Mouse (Mus musculus): Measurements from ENCODE around the gene Tulp2.
A peak's percentile ranks its signal among the peaks of the same experiment; 100 is the strongest.
"Not testable (repeated sequence)": the region's sequence is repeated elsewhere in the genome, so short reads cannot be mapped to it uniquely, and the experiment has no call there.

Tulp2 gene

GRCm38 (mm10) chr7:45523678-45524170, 42.0 kb downstream of the Tulp2 start:
- DNase-seq = no peak

- DNase-seq = peak in 1 of 2 experiments; percentile 44
Observed at GRCm38 (mm10) chr7:45524841-45525621, 43.4 kb downstream of the Tulp2 start.

GRCm38 (mm10) chr7:45525809-45526473, 44.3 kb downstream of the Tulp2 start, which contains the start of the genes Ppp1r15a and Plekha4:
Gene Ppp1r15a (minus strand): TSS chr7:45526268.
Gene Plekha4 (plus strand): TSS chr7:45526330.
- DNase-seq = peak; percentile 94 to 97

- DNase-seq = peak; percentile 50 to 68
Observed at GRCm38 (mm10) chr7:45526474-45527120, 44.9 kb downstream of the Tulp2 start.

GRCm38 (mm10) chr7:45527169-45527568, 45.5 kb downstream of the Tulp2 start:
- DNase-seq = not testable (repeated sequence)

- DNase-seq = no peak
Observed at GRCm38 (mm10) chr7:45529461-45529860, 47.8 kb downstream of the Tulp2 start.

GRCm38 (mm10) chr7:45530643-45531042, 49.0 kb downstream of the Tulp2 start:
- no peak for DNase-seq

- DNase-seq = no peak
Observed at GRCm38 (mm10) chr7:45535676-45536075, 54.0 kb downstream of the Tulp2 start.

GRCm38 (mm10) chr7:45537602-45538001, 55.9 kb downstream of the Tulp2 start:
- no peak for DNase-seq

- peak; percentile 73 to 79 for DNase-seq
Observed at GRCm38 (mm10) chr7:45538163-45539041, 56.7 kb downstream of the Tulp2 start.

- no peak for DNase-seq
Observed at GRCm38 (mm10) chr7:45539095-45539494, 57.4 kb downstream of the Tulp2 start.

GRCm38 (mm10) chr7:45540213-45540612, 58.5 kb downstream of the Tulp2 start:
- no peak for DNase-seq

- DNase-seq = no peak
Observed at GRCm38 (mm10) chr7:45544525-45544924, 62.8 kb downstream of the Tulp2 start.

- DNase-seq = no peak
Observed at GRCm38 (mm10) chr7:45549641-45550436, 68.2 kb downstream of the Tulp2 start.

- no peak for DNase-seq
Observed at GRCm38 (mm10) chr7:45550821-45551511, 69.3 kb downstream of the Tulp2 start.

- DNase-seq = no peak
Observed at GRCm38 (mm10) chr7:45551512-45551883, 69.8 kb downstream of the Tulp2 start.

- no peak for DNase-seq
Observed at GRCm38 (mm10) chr7:45553519-45553918, 71.8 kb downstream of the Tulp2 start.

- no peak for DNase-seq
Observed at GRCm38 (mm10) chr7:45553990-45554389, 72.3 kb downstream of the Tulp2 start.

GRCm38 (mm10) chr7:45554744-45555143, 73.1 kb downstream of the Tulp2 start, which contains the start of gene Hsd17b14:
Gene Hsd17b14 (plus strand): TSS chr7:45554893.
- no peak for DNase-seq

- peak; percentile 88 to 89 for DNase-seq
Observed at GRCm38 (mm10) chr7:45555787-45556186, 74.1 kb downstream of the Tulp2 start.

- no peak for DNase-seq
Observed at GRCm38 (mm10) chr7:45558907-45559306, 77.2 kb downstream of the Tulp2 start.

Measured in cerebellum, adult 18-20 months (tissue).